Mouse (Mus musculus) layer of hippocampus, adult 9-10 months (tissue): ENCODE measurements around the gene Pde6b.

ENCODE experiments used
- DNase-seq: peaks from one replicate; pipeline ENCODE4 v3.0.0; 2022; ENCODE audit warnings: low spot score

Gene Pde6b

DNA sequence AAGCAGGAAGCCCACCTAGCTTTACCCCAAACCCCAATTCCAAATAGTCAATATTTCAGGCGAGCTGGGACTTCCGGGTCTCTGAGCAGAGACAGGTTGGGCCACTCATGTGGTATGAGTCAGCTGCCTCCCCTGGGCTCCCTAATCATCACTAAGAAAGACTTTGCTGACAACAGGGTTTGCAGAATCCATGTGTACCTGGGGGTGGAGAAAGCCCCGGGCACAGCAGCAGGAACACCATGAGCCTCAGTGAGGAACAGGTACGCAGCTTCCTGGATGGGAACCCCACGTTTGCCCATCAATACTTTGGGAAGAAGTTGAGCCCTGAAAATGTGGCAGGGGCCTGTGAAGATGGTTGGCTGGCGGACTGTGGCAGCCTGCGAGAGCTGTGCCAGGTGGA is at the start of gene Pde6b:
TSS of gene Pde6b (plus strand) at position 191 of the 400 bp plus-strand sequence.
- no peak for DNase-seq

GRCm38 (mm10) chr5:108343680-108344170 is 44.5 kb upstream of the Pde6b start:
- no peak for DNase-seq

- DNase-seq, result no peak
Measured at GRCm38 (mm10) chr5:108345313-108346071, 42.7 kb upstream of the Pde6b start.

DNA sequence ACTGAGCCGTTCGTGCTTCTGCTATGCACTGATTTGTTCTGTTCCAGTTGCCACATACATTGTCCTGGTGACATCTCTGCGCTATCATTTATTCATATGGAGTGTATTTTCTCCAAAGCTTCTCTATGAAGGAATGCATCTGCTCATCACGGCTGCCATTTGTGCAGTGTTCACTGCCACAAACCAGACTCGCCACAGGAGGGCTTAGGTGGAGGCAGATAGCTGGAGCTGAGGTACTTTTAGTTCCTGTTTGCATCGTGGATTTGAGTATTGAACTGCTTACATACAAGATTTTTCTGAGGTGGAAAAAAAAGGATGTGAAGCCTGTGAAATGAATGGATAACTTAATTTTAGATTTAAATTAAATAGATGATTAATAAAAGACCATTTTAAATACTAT is 40.3 kb upstream of the Pde6b start:
- no peak for DNase-seq

DNA sequence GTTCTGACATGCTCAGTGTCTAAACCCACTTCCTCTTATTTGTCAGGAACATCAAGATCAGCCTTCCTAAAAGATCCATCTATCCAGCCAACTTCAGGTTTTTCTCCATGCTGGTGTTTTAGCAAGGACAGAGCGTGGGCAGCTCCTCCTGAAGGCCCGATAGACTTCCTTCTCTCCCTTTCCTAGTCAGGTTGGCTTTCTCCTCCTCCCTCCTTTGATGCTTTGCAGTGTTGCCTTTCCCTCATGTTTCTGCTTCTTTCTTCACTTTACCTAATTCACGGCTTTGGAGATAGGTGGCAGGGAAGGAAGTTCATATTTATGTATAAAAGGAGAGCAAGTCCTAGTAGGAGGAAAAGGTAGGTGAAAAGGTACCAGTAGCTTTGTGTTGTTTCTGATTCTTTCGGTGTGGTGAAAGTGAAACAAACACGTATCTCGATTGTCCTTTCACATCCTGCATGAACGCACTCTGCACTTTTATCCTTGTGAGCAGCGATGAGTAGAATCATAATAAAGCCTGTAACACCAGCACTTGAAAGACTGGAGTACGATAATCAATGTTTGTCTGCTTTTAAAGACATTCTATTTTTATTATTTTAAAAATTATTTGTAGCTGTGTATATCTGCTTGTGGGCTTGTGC is 38.6 kb upstream of the Pde6b start:
- no peak for DNase-seq

DNA sequence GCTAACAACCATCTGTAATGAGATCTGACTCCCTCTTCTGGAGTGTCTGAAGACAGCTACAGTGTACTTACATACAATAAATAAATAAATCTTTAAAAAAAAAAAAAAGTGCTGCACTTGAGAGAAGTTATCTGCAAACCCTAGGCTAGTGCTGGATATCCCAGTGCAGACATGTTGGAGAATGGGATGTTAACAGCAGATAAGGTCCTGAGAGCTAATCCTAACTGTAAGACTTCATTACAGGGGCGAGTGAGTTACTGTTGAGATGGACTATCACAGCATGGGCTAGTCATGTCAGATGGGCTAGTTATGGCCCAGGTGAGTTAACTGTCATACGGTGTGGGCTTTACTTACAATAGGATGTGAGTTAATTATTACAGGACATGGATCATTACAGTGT is 34.1 kb upstream of the Pde6b start:
- no peak for DNase-seq

GRCm38 (mm10) chr5:108357862-108358261 is 30.3 kb upstream of the Pde6b start:
- no peak for DNase-seq

DNA sequence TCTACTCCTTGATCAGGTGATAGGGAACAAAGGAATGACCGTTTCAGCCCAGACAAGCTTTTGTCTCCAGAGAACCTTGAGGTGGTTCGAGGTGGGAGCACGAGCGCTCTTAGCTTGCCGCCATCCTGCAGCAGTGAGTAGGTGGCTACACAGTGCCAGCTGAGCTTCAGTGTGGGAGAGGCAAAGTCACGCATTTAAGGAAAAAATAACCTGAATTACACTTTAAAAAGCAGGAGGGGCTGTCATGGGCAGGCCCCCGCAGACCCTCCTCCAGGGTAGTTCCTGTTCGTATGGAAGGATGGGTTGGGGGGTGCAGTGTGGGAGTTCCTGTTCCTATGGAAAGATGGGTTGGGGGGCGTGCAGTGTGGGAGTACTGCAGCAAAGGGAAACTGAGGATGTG is 28.7 kb upstream of the Pde6b start:
- no peak for DNase-seq

GRCm38 (mm10) chr5:108360211-108360610 is 28.0 kb upstream of the Pde6b start:
- no peak for DNase-seq

DNA sequence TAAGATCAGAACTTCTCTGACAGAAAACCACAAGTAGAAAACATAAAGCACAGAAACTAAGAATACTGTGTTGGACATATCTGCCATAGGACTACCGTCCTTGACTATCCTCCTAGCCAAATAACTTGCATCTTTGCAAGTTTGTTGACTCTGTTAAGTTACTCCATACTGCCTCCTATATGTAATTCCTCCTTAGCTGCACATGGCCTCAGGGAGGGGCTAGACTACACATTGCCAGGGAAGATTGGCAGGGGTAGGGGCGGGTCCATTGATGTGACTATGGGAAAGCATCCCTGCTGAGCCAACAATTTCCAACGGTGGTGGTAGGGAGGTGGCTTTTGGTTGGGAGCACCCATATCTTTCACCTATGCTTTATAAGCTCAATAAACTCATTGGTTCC is 25.9 kb upstream of the Pde6b start:
- DNase-seq, result no peak

DNA sequence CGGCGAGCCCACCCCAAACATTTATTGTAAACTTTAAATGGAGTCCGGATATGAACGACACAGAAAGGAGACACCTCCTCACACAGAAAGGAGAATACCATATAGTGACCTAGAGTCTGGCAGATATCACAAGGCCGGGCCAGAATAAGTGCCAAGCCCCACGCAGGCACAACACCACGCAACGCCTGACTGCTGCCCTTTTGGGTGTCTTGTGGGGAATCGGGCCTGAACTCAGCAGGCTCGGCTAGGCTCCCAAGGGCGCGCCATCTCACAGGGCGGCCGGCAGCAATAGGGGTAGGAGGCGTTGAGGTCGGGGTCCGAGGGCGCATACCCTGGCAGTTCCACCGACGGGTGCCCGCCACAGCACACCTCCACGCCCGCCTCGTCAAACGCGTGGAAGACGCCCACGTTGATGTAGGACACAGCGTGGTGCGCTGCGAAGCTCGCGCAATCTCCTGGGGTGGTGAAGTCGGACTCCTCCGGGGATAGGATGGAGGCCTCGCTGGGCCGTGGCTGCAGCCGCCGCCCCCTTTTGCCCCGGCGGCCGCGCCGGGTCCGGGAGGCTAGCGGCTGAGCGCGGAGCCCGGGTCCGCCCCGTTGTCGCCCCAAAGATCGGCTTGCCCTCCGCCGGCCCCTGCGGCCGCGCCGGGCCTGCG is 21.7 kb upstream of the Pde6b start:
- DNase-seq, result no peak

- no peak for DNase-seq
Measured at GRCm38 (mm10) chr5:108366984-108367841, 21.0 kb upstream of the Pde6b start.

- no peak for DNase-seq
Measured at GRCm38 (mm10) chr5:108367871-108368332, 20.3 kb upstream of the Pde6b start, which contains the start of gene Gm42517. Gm42517 (minus strand) TSS chr5:108367922.

- DNase-seq, result no peak
Measured at GRCm38 (mm10) chr5:108368446-108368845, 19.7 kb upstream of the Pde6b start.

DNA sequence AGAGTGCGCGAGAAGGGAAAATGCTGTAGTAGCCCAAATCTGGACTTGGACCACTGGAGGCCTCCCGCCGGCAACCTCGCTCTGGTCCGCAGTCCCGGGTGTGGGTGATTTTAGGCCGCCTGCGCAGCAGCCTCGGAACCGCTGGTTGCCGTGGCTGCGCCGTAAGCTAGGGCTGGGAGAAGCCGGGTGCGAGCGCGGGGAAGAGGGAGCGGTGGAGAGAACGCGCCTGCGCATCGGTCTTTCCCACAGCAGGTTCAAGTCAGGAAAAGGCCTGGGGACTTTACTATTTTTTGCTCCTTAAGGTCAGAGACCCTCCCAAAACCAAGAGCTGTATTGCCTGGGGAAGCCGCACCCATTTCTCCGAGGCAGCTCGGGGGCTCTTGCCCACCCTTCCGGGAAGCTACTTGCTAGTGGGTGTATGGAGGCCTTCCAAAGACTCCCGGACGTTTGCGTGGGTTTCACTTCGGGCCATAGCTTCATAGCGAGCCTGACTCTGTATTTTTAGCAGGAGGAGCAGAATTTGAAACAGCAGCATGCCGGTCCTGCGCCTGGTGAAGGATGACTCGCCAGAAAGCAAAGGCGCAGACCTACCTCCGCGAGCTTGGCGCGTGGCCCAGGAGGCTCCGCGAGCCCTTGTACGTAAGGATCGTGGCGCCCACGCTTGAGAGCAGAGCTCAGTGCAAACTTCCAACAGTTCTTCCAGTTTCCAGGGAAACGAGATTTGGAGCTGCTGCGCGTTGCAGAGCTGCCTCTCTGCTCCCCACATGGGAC is 19.2 kb upstream of the Pde6b start:
- peak; percentile 72 for DNase-seq

GRCm38 (mm10) chr5:108369964-108370363 is 18.2 kb upstream of the Pde6b start:
- no peak for DNase-seq

DNA sequence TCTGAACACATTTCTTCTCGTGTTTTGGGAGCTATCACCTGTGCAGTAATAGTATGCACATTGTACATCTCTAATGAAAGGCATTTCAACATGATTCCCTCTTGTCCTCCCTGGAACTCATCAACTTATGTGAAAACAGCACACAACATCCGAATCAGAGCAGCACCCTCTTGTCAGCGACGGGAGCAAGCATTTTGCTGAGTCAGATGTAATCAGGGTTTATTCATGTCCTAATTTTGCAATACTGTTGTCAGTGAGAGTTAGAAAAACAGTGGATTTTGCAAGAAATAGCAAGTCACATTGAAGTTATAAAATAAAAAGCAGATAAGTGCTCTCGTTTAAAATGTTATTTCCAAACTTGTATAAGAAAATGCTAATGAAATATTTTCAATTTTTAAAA is 14.1 kb upstream of the Pde6b start:
- no peak for DNase-seq

- DNase-seq, result no peak
Measured at GRCm38 (mm10) chr5:108376059-108376458, 12.1 kb upstream of the Pde6b start.

GRCm38 (mm10) chr5:108378346-108378745 is 9.8 kb upstream of the Pde6b start:
- no peak for DNase-seq

GRCm38 (mm10) chr5:108385632-108386031 is 2.6 kb upstream of the Pde6b start:
- peak; percentile 69 for DNase-seq

- no peak for DNase-seq
Measured at GRCm38 (mm10) chr5:108386449-108386848, 1.7 kb upstream of the Pde6b start.
